Mouse (Mus musculus) olfactory bulb, adult 2 months (tissue): ENCODE data around the gene Gpr31b. TPM values are rescaled to one million over a fixed set of nuclear protein-coding genes. Genes with fewer than 3 reads are reported as not detected.
"Not testable (repeated sequence)": the region's sequence is repeated elsewhere in the genome, so short reads cannot be mapped to it uniquely, and the experiment has no call there.

Experiments used
- H3K27ac ChIP-seq: fragments of 200-500 bp; 2 replicates; pipeline ENCODE4 v1.5.1; 2012; ENCODE audit warnings: low read depth, low read length; ENCODE audit not compliant: insufficient read depth
- H3K4me1 ChIP-seq: fragments of 200-500 bp; 2 replicates; pipeline ENCODE4 v1.6.1; 2012; ENCODE audit warnings: low read length; ENCODE audit not compliant: control insufficient read depth, insufficient read depth
- H3K4me3 ChIP-seq: fragments of 200-500 bp; 2 replicates; pipeline ENCODE4 v1.5.1; 2012; ENCODE audit warnings: mild to moderate bottlenecking, low read depth, low read length, moderate library complexity; ENCODE audit not compliant: insufficient read depth
- WGBS: fragments of 180-500 bp; shearing (Covaris S2); methylation state at CpG from one replicate; pipeline ENCODE4 v1.1.7; 2018; 5-methylcytosine and 5-hydroxymethylcytosine counted together
- polyA plus RNA-seq: library from polyadenylated mRNA; stranded (reverse); fragments of >200 nt; gene quantifications from 2 replicates; pipeline ENCODE4 v1.2.4, GENCODE M21; 2012; ENCODE audit warnings: low replicate concordance; ENCODE audit not compliant: missing spikeins, insufficient read depth, insufficient read length

Gene Gpr31b
- polyA plus RNA-seq, result not detected in 2 replicates

GRCm38 (mm10) chr17:13052124-13052813 is at the start of gene Gpr31b:
Gene Gpr31b, minus strand, starts transcription at chr17:13052296.
- WGBS, result 40% methylated on average over 2 of the region's 8 CpGs
- not testable (repeated sequence) for H3K4me3 ChIP-seq, H3K27ac ChIP-seq, H3K4me1 ChIP-seq

GRCm38 (mm10) chr17:13092960-13093359 is 40.9 kb upstream of the Gpr31b start:
- not testable (repeated sequence) for H3K27ac ChIP-seq, H3K4me3 ChIP-seq, H3K4me1 ChIP-seq
- 93% methylated on average over 3 of the region's 4 CpGs for WGBS

- H3K4me3 ChIP-seq, H3K27ac ChIP-seq, H3K4me1 ChIP-seq: not testable (repeated sequence)
- WGBS, result 46% methylated on average over 7 of the region's 8 CpGs
These were observed 40.1 kb upstream of the Gpr31b start for GRCm38 (mm10) chr17:13092100-13092764.

- 67% methylated on average over 1 of the region's 1 CpGs for WGBS
- not testable (repeated sequence) for H3K4me1 ChIP-seq, H3K4me3 ChIP-seq, H3K27ac ChIP-seq
These were observed 39.4 kb upstream of the Gpr31b start for GRCm38 (mm10) chr17:13091510-13091909.

- not testable (repeated sequence) for H3K4me3 ChIP-seq, H3K27ac ChIP-seq, H3K4me1 ChIP-seq
- 70% methylated on average over 3 of the region's 5 CpGs for WGBS
These were observed 17.1 kb upstream of the Gpr31b start for GRCm38 (mm10) chr17:13069227-13069626.

GRCm38 (mm10) chr17:13067864-13068385 is 15.8 kb upstream of the Gpr31b start:
- 89% methylated on average over 1 of the region's 4 CpGs for WGBS
- not testable (repeated sequence) for H3K4me3 ChIP-seq, H3K4me1 ChIP-seq, H3K27ac ChIP-seq

GRCm38 (mm10) chr17:13062882-13063281 is 10.8 kb upstream of the Gpr31b start:
- H3K4me1 ChIP-seq, H3K27ac ChIP-seq, H3K4me3 ChIP-seq: not testable (repeated sequence)
- WGBS, result 96% methylated on average over 7 of the region's 7 CpGs

- not testable (repeated sequence) for H3K4me3 ChIP-seq, H3K4me1 ChIP-seq, H3K27ac ChIP-seq
- WGBS, result 93% methylated on average over 4 of the region's 4 CpGs
These were observed 8.7 kb upstream of the Gpr31b start, which contains the start of gene Tcp10b for GRCm38 (mm10) chr17:13060804-13061203. Gene Tcp10b, plus strand, starts transcription at chr17:13061104.

GRCm38 (mm10) chr17:13043846-13044673 is 8.0 kb downstream of the Gpr31b start:
- WGBS, result 10% methylated on average over 4 of the region's 4 CpGs
- H3K4me3 ChIP-seq, H3K4me1 ChIP-seq, H3K27ac ChIP-seq: not testable (repeated sequence)

- not testable (repeated sequence) for H3K27ac ChIP-seq, H3K4me1 ChIP-seq, H3K4me3 ChIP-seq
- 84% methylated on average over 4 of the region's 12 CpGs for WGBS
These were observed 15.4 kb downstream of the Gpr31b start for GRCm38 (mm10) chr17:13036627-13037192.
